Mouse (Mus musculus) liver, embryonic 14.5 days (tissue): Measurements from ENCODE around the gene Fip1l1. TPM values are rescaled to one million over a fixed set of nuclear protein-coding genes. Genes with fewer than 3 reads are reported as not detected.

Source experiments
- ATAC-seq: fragments of 200-750 bp; cut with Nextera tagmentation; 2 replicates; pipeline ENCODE4 v1.8.0; 2017; ENCODE audit warnings: moderate number of reproducible peaks, mild to moderate bottlenecking, moderate library complexity; ENCODE audit not compliant: insufficient read depth
- DNase-seq, 3 experiments: peaks; one replicate each; pipeline ENCODE4 v3.0.0-alpha.2; 2012 to 2013; ENCODE audit warnings: low read depth in 3 of 3, low spot score in 3 of 3
- H3K27ac ChIP-seq: fragments of 300-500 bp; sonication (generic); 2 replicates; pipeline ENCODE4 v1.5.1; 2014; ENCODE audit warnings: moderate library complexity, mild to moderate bottlenecking, control low read depth, inconsistent platforms
- H3K27me3 ChIP-seq: fragments of 300-500 bp; sonication (generic); 2 replicates; pipeline ENCODE4 v1.6.1; 2014; ENCODE audit warnings: mild to moderate bottlenecking, low read length, moderate library complexity; ENCODE audit not compliant: control insufficient read depth, insufficient read depth
- H3K36me3 ChIP-seq: fragments of 300-500 bp; sonication (generic); replicated peaks from 2 replicates; pipeline ENCODE4 v1.6.1; 2014; ENCODE audit warnings: low read depth; ENCODE audit not compliant: control insufficient read depth, insufficient read depth
- H3K4me1 ChIP-seq, 2 experiments: fragments of 200-500 bp in 1 of 2; fragments of 300-500 bp in 1 of 2; sonication (generic) in 1 of 2; replicated peaks; 2 replicates each; pipeline ENCODE4 v1.6.1; 2012 to 2014; ENCODE audit warnings: antibody characterized with exemption in 1 of 2, inconsistent platforms in 1 of 2, low read length in 1 of 2; ENCODE audit not compliant: control insufficient read depth in 2 of 2, insufficient read depth in 2 of 2
- H3K4me2 ChIP-seq: fragments of 300-500 bp; sonication (generic); 2 replicates; pipeline ENCODE4 v1.6.1; 2014; ENCODE audit warnings: low read depth, mild to moderate bottlenecking, control low read depth, moderate library complexity
- H3K4me3 ChIP-seq, 2 experiments: fragments of 200-500 bp in 1 of 2; fragments of 300-500 bp in 1 of 2; sonication (generic) in 1 of 2; 2 replicates each; pipeline ENCODE4 v1.5.1; 2012 to 2014; ENCODE audit warnings: low read depth in 2 of 2, low read length in 2 of 2, mild to moderate bottlenecking in 2 of 2, control low read depth in 1 of 2, inconsistent platforms in 1 of 2, moderate library complexity in 1 of 2; ENCODE audit not compliant: insufficient read depth in 1 of 2
- H3K9ac ChIP-seq: fragments of 300-500 bp; sonication (generic); replicated peaks from 2 replicates; pipeline ENCODE4 v1.6.1; 2014; ENCODE audit warnings: mild to moderate bottlenecking, control low read depth, moderate library complexity
- H3K9me3 ChIP-seq: fragments of 300-500 bp; sonication (generic); 2 replicates; pipeline ENCODE4 v1.6.1; 2016; ENCODE audit warnings: low read length, mixed read lengths; ENCODE audit not compliant: control insufficient read depth
- CTCF ChIP-seq: IDR thresholded peaks from 2 replicates; pipeline ENCODE4 v1.5.1; 2016; ENCODE audit warnings: antibody characterized with exemption, low read depth, control low read depth
- EP300 ChIP-seq: IDR thresholded peaks from 2 replicates; pipeline ENCODE4 v1.6.1; 2016; ENCODE audit warnings: antibody characterized with exemption, low read depth
- WGBS: fragments of 180-500 bp; shearing (Covaris S2); extraction: QIAGEN DNeasy Blood & Tissue Kit; methylation state at CpG from one replicate; pipeline ENCODE4 v1.1.7; 2014; ENCODE audit not compliant: insufficient replicate concordance; 5-methylcytosine and 5-hydroxymethylcytosine counted together
- polyA plus RNA-seq, 2 experiments: library from polyadenylated mRNA; depleted of rRNA in 1 of 2; stranded (reverse) in 1 of 2; unstranded in 1 of 2; fragments of >200 nt; fragmentation: Nextera tagmentation in 1 of 2; extraction: Ambion mirVana in 1 of 2; gene quantifications; 2 replicates each; pipeline versions ENCODE4 v1.2.1 to v1.2.3; 2012 to 2014

The Fip1l1 gene
- polyA plus RNA-seq (2012; rRNA removed) (16.3 and 22.5 TPM in 2 replicates), polyA plus RNA-seq (2014; fragmentation: Nextera tagmentation; extraction: Ambion mirVana) (19.9 and 24.8 TPM in 2 replicates)

GRCm38 (mm10) chr5:74535240-74536021, at the start of gene Fip1l1:
Fip1l1 (plus strand) TSS chr5:74535449.
- DNase-seq: peak; percentile 84 to 87 (median 85)
- ATAC-seq: peak; percentile 83
- TF ChIP-seq EP300 (no peak), CTCF (no peak)
- under 1% methylated on average over 67 of the region's 73 CpGs for WGBS
- Histone ChIP-seq H3K9me3 (no peaks in the 10 kb centered on the region), H3K27ac (peak within 1 kb of the TSS; percentile 72), H3K4me2 (peak within 1 kb of the TSS; percentile 65), H3K27me3 (no peaks in the 10 kb centered on the region), H3K4me1 (peaks cover 11 to 14% of the 10 kb centered on the region in 2 experiments), H3K4me3 (peak within 1 kb of the TSS; percentile 75 to 88), H3K36me3 (no peaks in the 10 kb centered on the region; the same call in none of the 2 replicates), H3K9ac (peak within 1 kb of the TSS; percentile 86)

GRCm38 (mm10) chr5:74492705-74493104, 42.5 kb upstream of the Fip1l1 start:
- Histone ChIP-seq H3K27me3 (no peaks in the 10 kb centered on the region), H3K36me3 (no peaks in the 10 kb centered on the region), H3K4me3 (no peak overlapping the region), H3K4me2 (no peak overlapping the region), H3K27ac (no peak overlapping the region), H3K9ac (no peak overlapping the region), H3K4me1 (no peaks in the 10 kb centered on the region), H3K9me3 (no peaks in the 10 kb centered on the region)
- TF ChIP-seq CTCF: no peak
- no peak for TF ChIP-seq EP300
- DNase-seq: no peak
- 66% methylated on average over 3 of the region's 3 CpGs for WGBS
- ATAC-seq: no peak

GRCm38 (mm10) chr5:74511686-74512085, 23.6 kb upstream of the Fip1l1 start:
- Histone ChIP-seq H3K27me3 (no peaks in the 10 kb centered on the region), H3K9me3 (no peaks in the 10 kb centered on the region), H3K4me1 (no peaks in the 10 kb centered on the region), H3K36me3 (no peaks in the 10 kb centered on the region), H3K4me3 (no peak overlapping the region), H3K27ac (no peak overlapping the region), H3K9ac (no peak overlapping the region), H3K4me2 (no peak overlapping the region)
- DNase-seq (no peak), ATAC-seq (no peak)
- TF ChIP-seq EP300: no peak

GRCm38 (mm10) chr5:74527025-74527424, 8.2 kb upstream of the Fip1l1 start:
- 48% methylated on average over 5 of the region's 5 CpGs for WGBS
- Histone ChIP-seq H3K4me1 (peaks cover 5 to 6% of the 10 kb centered on the region in 2 experiments; a peak in 3 of 4 replicates), H3K36me3 (no peaks in the 10 kb centered on the region), H3K27ac (no peak overlapping the region), H3K4me3 (no peak overlapping the region), H3K4me2 (no peak overlapping the region), H3K27me3 (no peaks in the 10 kb centered on the region), H3K9me3 (no peaks in the 10 kb centered on the region), H3K9ac (no peak overlapping the region; the same call in 1 of the 2 replicates)
- DNase-seq (no peak), ATAC-seq (no peak)
- TF ChIP-seq CTCF: no peak
- TF ChIP-seq EP300: no peak

- Histone ChIP-seq H3K4me1 (peaks cover 7 to 12% of the 10 kb centered on the region in 2 experiments; a peak in 3 of 4 replicates), H3K4me3 (peak overlapping the region; percentile 87 to 88), H3K27ac (no peak overlapping the region), H3K4me2 (peak overlapping the region; percentile 98), H3K9ac (peak overlapping the region; percentile 73), H3K9me3 (no peaks in the 10 kb centered on the region), H3K36me3 (no peaks in the 10 kb centered on the region), H3K27me3 (no peaks in the 10 kb centered on the region)
- no peak for DNase-seq
- TF ChIP-seq EP300 (no peak), CTCF (no peak)
- no peak for ATAC-seq
- 9% methylated on average over 16 of the region's 16 CpGs for WGBS
These were observed 4.5 kb upstream of the Fip1l1 start for GRCm38 (mm10) chr5:74530785-74531184.
